Comparison of ENCODE assay signal across 9 mouse cellular contexts in the genomic region with DNA sequence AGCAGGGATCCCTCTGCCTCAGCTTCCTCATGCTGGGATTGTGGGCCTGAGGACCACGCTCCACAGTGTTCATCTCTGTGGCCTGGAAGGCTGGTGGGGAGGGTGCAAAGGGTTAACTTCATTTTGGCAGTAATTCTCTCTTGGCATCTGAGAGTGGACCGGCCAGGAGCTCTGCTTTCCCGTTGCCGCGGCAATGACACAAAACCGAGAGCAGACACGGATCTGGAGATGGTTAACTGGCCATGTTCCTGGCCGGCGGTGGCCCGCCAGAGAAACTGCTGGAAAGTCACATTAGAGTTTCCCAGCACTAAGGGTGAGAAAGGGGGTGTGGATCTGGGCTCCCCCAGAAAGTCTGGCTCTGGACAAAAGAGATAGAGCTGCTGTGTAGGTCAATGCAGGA.
DNase-seq lines count a peak whose midpoint lies in the region; ATAC-seq lines count a peak whose summit lies in the region.
"Had no signal": no experiment of that assay in that cellular context is flagged by ENCODE, and none has a peak within 500 bp of the region (broad histone marks: within the 10 kb centered on the region; RNA-seq: fewer than 3 reads in every experiment).

No protein-coding gene starts in this region.

- peak; percentile 72 to 76 for DNase-seq in cerebellum, postnatal 10 days
- DNase-seq in cerebellum, adult 18-20 months = no peak
- peak; percentile 48 for DNase-seq in ovary, postnatal 10 days (ENCODE audit: low spot score)
- no peak for DNase-seq in ovary, adult 18-20 months (ENCODE audit: low spot score)
- peak; percentile 54 for DNase-seq in midbrain, embryonic 14.5 days
- no peak for DNase-seq in adrenal gland, postnatal 36 days

- peak overlapping the region; percentile 37 for H3K9ac ChIP-seq in kidney, embryonic 16.5 days (replicated peaks; ENCODE audit: low read length)
- no peak overlapping the region for H3K9ac ChIP-seq in midbrain, embryonic 14.5 days (replicated peaks; ENCODE audit: low read length)
- H3K9ac ChIP-seq: lung, embryonic 15.5 days had no signal

- no peak for ATAC-seq in kidney, embryonic 16.5 days (ENCODE audit: low FRiP score, low TSS enrichment)
- no peak for ATAC-seq in midbrain, embryonic 14.5 days (ENCODE audit: low FRiP score, low TSS enrichment)
- ATAC-seq in activated CD4-positive, CD25-positive, alpha-beta regulatory T cell, adult 4 months = no peak

- no peaks in the 10 kb centered on the region for H3K27me3 ChIP-seq in kidney, embryonic 16.5 days (ENCODE audit: insufficient read depth, low read length)
- H3K27me3 ChIP-seq in midbrain, embryonic 14.5 days (ENCODE audit: control insufficient read depth, insufficient read depth, low read length) = no peaks in the 10 kb centered on the region
- H3K27me3 ChIP-seq: lung, embryonic 15.5 days had no signal

- no peak overlapping the region for H3K4me2 ChIP-seq in kidney, embryonic 16.5 days (replicated peaks; ENCODE audit: low read depth, low read length)
- H3K4me2 ChIP-seq in midbrain, embryonic 14.5 days (ENCODE audit: low read length) = no peak overlapping the region
- H3K4me2 ChIP-seq: lung, embryonic 15.5 days had no signal

- H3K4me3 ChIP-seq in kidney, embryonic 16.5 days (ENCODE audit: low read length) = no peak overlapping the region
- no peak overlapping the region for H3K4me3 ChIP-seq in midbrain, embryonic 14.5 days (replicated peaks; ENCODE audit: low read depth, low read length)
- H3K4me3 ChIP-seq: lung, embryonic 15.5 days had no signal

- H3K36me3 ChIP-seq in kidney, embryonic 16.5 days (ENCODE audit: insufficient read depth, low read length) = no peaks in the 10 kb centered on the region
- no peaks in the 10 kb centered on the region for H3K36me3 ChIP-seq in midbrain, embryonic 14.5 days (ENCODE audit: control insufficient read depth, insufficient read depth, low read length)
- H3K36me3 ChIP-seq: lung, embryonic 15.5 days had no signal

- 18% methylated on average over 10 of the region's 10 CpGs for WGBS in kidney, embryonic 16.5 days
- WGBS in midbrain, embryonic 14.5 days = 21% methylated on average over 10 of the region's 10 CpGs

- H3K27ac ChIP-seq in kidney, embryonic 16.5 days (ENCODE audit: low read length) = peak overlapping the region; percentile 23; the same call in 1 of the 2 replicates
- H3K27ac ChIP-seq in midbrain, embryonic 14.5 days (replicated peaks; ENCODE audit: low read depth, low read length) = no peak overlapping the region
- H3K27ac ChIP-seq: lung, embryonic 15.5 days had no signal

- H3K4me1 ChIP-seq in kidney, embryonic 16.5 days (ENCODE audit: insufficient read depth, low read length) = peaks cover 46% of the 10 kb centered on the region
- H3K4me1 ChIP-seq in midbrain, embryonic 14.5 days (ENCODE audit: control insufficient read depth, insufficient read depth, low read length) = 0 out of 2 replicates have a peak, but pooled peaks cover 10% of the 10 kb centered on the region

- H3K9me3 ChIP-seq in kidney, embryonic 16.5 days (ENCODE audit: low read length) = no peaks in the 10 kb centered on the region
- no peaks in the 10 kb centered on the region for H3K9me3 ChIP-seq in midbrain, embryonic 14.5 days (ENCODE audit: control insufficient read depth, low read length)
- H3K9me3 ChIP-seq: lung, embryonic 15.5 days had no signal

Comparison
In these comparisons a context has a peak if more than half of its experiments do, and no peak if none do; other contexts are left out.
1. DNase-seq: peak in cerebellum, postnatal 10 days (2 of 2), ovary, postnatal 10 days (single experiment) and midbrain, embryonic 14.5 days (single experiment); none in cerebellum, adult 18-20 months (0 of 2), ovary, adult 18-20 months (single experiment) and adrenal gland, postnatal 36 days (0 of 2).